Mouse (Mus musculus): ENCODE data around the gene Gnb1l. TPM values are rescaled to one million over a fixed set of nuclear protein-coding genes. Genes with fewer than 3 reads are reported as not detected.

The Gnb1l gene
- total RNA-seq, 1 experiment, result 10.9 TPM

DNA sequence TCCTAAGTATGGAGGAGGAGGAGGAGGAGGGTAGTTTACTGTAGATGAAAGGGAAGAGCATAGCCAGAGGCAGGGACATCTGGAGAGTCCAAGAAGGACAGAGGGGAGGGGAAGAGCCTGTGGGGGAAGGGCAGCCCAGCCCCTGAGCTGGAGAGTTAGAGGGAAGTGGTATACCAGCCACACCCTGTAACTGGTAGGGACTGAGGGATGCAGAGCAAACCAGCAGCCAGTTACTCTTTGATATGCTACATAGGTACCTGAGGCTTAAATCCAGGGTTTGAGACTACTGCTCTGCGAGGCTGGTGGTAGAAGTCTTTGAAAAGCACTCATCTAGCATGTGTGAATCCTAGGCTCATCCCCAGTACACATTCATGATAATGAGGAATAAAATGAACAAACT, 7.6 kb upstream of the Gnb1l start:
- TF ChIP-seq CHD2 (IDR thresholded peaks at IDR 0.05; ENCODE audit: low read depth, low read length) (no peak), ZNF384 (IDR thresholded peaks at IDR 0.05; ENCODE audit: low read depth, low read length) (no peak)
- H3K4me1 ChIP-seq (ENCODE audit: control insufficient read depth in 2 of 2, insufficient read depth in 2 of 2, low read length in 2 of 2, poor library complexity in 1 of 2), result peaks cover 4 to 5% of the 10 kb centered on the region in 2 experiments
- no peak overlapping the region for H3K4me3 ChIP-seq (ENCODE audit: insufficient read depth in 1 of 2, low read depth in 1 of 2, low read length in 2 of 2, poor library complexity in 1 of 2, severe bottlenecking in 1 of 2)
- H3K36me3 ChIP-seq (ENCODE audit: control insufficient read depth, insufficient read depth, low read length, poor library complexity, severe bottlenecking), result no peaks in the 10 kb centered on the region
- H3K9me3 ChIP-seq (ENCODE audit: control insufficient read depth, insufficient read depth, low read depth, low read length), result no peaks in the 10 kb centered on the region
- no peak overlapping the region for H3K27ac ChIP-seq (ENCODE audit: insufficient read depth, low read depth, low read length, poor library complexity, severe bottlenecking)
- DNase-seq (ENCODE audit: low read depth, low spot score), result no peak
- no peak overlapping the region for H3K9ac ChIP-seq (ENCODE audit: insufficient read depth, low read depth, low read length, poor library complexity, severe bottlenecking)
- in situ Hi-C loops (cut with MboI; ENCODE audit: low sequenced_read_pairs in 2 of 2, unreplicated experiment in 2 of 2), result no loop called here

DNA sequence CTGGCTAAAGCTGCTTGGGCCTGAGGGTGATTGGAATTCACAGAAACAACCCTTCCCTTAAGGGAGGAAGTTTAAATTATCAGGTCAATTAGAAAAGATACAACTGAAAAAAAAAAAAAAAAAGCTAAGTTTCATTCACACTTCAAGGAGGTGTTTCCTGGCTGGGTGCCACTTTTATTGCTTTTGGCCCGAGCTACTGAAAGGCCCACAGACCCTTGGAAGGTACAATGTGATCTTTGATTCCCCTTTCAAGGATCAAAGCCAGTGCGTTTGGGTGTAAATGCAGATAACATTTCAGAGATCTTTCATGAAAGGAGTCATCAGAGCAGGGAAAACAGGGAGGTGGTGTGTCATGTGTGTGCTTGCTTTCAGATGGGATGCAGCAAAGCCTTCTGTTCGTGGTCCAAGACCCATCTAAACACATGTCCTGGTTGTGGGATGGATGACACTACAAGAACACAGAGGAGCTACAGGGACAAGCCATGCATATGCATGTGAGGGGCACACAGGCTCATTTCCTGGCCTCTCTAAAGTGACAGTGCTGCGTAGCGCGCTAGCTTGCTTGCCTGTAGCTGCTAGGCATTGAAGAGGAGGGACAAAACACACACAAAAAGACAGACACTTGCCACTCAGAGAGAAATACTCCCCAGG, 523 bp upstream of the Gnb1l start:
- in situ Hi-C loops (cut with MboI; ENCODE audit: low sequenced_read_pairs in 2 of 2, unreplicated experiment in 2 of 2), result no loop called here
- Histone ChIP-seq H3K4me1 (ENCODE audit: control insufficient read depth in 2 of 2, insufficient read depth in 2 of 2, low read length in 2 of 2, poor library complexity in 1 of 2) (peaks cover 0 to 8% of the 10 kb centered on the region in 2 experiments; a peak in 1 of 4 replicates), H3K9me3 (ENCODE audit: control insufficient read depth, insufficient read depth, low read depth, low read length) (no peaks in the 10 kb centered on the region), H3K36me3 (ENCODE audit: control insufficient read depth, insufficient read depth, low read length, poor library complexity, severe bottlenecking) (peaks cover 14% of the 10 kb centered on the region), H3K9ac (ENCODE audit: insufficient read depth, low read depth, low read length, poor library complexity, severe bottlenecking) (peak overlapping the region; percentile 74), H3K27ac (ENCODE audit: insufficient read depth, low read depth, low read length, poor library complexity, severe bottlenecking) (no peak overlapping the region), H3K4me3 (ENCODE audit: insufficient read depth in 1 of 2, low read depth in 1 of 2, low read length in 2 of 2, poor library complexity in 1 of 2, severe bottlenecking in 1 of 2) (peak overlapping the region; percentile 86 to 95)
- TF ChIP-seq ZC3H11A (IDR thresholded peaks at IDR 0.05; ENCODE audit: borderline replicate concordance, low read depth, low read length), result no peak
- TF ChIP-seq CHD2 (IDR thresholded peaks at IDR 0.05; ENCODE audit: low read depth, low read length), result no peak
- no peak for TF ChIP-seq HCFC1 (IDR thresholded peaks at IDR 0.05; ENCODE audit: borderline replicate concordance, insufficient read depth, low read length)
- no peak for TF ChIP-seq ZNF384 (IDR thresholded peaks at IDR 0.05; ENCODE audit: low read depth, low read length)
- no peak for TF ChIP-seq MAFK (IDR thresholded peaks at IDR 0.05; ENCODE audit: insufficient read depth, low read depth, low read length)
- no peak for DNase-seq (ENCODE audit: low read depth, low spot score)

DNA sequence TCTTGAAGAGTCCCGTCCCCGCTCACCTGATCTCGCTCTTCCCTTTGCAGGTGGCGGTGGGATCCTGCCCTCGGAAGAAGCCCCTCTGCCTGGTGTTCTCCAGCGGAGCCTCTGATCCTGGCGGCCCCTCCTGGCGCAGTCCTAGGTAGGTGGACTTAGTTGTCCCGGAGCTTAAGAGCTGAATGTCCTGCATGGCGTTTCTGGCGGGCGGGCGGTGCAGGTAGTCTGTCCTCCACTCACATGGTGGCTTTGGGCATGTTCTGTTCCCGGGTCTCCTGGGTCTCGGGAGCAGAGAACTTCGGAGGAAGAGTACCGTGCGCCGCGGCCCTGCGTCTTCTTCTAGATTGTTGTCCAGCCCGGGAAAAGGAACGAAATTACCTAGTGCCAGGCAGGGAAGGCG, 483 bp downstream of the Gnb1l start:
- DNase-seq (ENCODE audit: low read depth, low spot score), result no peak
- TF ChIP-seq ZNF384 (IDR thresholded peaks at IDR 0.05; ENCODE audit: low read depth, low read length) (no peak), MAFK (IDR thresholded peaks at IDR 0.05; ENCODE audit: insufficient read depth, low read depth, low read length) (no peak)
- Histone ChIP-seq H3K4me3 (ENCODE audit: insufficient read depth in 1 of 2, low read depth in 1 of 2, low read length in 2 of 2, poor library complexity in 1 of 2, severe bottlenecking in 1 of 2) (peak overlapping the region; percentile 86 to 95), H3K27ac (ENCODE audit: insufficient read depth, low read depth, low read length, poor library complexity, severe bottlenecking) (peak overlapping the region; percentile 8; the same call in 1 of the 2 replicates), H3K9me3 (ENCODE audit: control insufficient read depth, insufficient read depth, low read depth, low read length) (no peaks in the 10 kb centered on the region), H3K4me1 (ENCODE audit: control insufficient read depth in 2 of 2, insufficient read depth in 2 of 2, low read length in 2 of 2, poor library complexity in 1 of 2) (peaks cover 0 to 8% of the 10 kb centered on the region in 2 experiments; a peak in 1 of 4 replicates), H3K36me3 (ENCODE audit: control insufficient read depth, insufficient read depth, low read length, poor library complexity, severe bottlenecking) (peaks cover 18% of the 10 kb centered on the region), H3K9ac (ENCODE audit: insufficient read depth, low read depth, low read length, poor library complexity, severe bottlenecking) (peak overlapping the region; percentile 88)
- in situ Hi-C loops (cut with MboI; ENCODE audit: low sequenced_read_pairs in 2 of 2, unreplicated experiment in 2 of 2), result no loop called here

DNA sequence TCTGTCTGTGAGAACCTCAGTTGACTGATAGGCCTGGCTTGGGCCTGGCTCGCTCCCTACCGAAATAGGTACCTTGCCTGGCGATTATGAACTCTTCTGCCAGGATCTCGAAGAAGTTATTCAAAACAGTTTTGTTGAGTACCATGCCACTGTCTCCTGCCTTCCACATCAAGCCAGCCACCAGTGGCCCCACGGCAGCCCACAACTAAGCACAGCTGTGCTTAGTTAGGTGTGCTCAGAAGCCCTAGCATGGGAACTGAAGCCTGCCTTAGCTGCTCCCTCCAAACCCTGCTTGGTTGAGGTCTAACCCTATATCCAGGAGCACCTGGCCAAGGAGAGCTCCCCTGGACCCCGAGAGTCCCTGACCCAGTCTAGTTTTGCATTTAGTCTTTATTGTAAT, 3.0 kb downstream of the Gnb1l start:
- TF ChIP-seq MAFK (IDR thresholded peaks at IDR 0.05; ENCODE audit: insufficient read depth, low read depth, low read length) (no peak), ZNF384 (IDR thresholded peaks at IDR 0.05; ENCODE audit: low read depth, low read length) (no peak), ZC3H11A (IDR thresholded peaks at IDR 0.05; ENCODE audit: borderline replicate concordance, low read depth, low read length) (no peak), HCFC1 (IDR thresholded peaks at IDR 0.05; ENCODE audit: borderline replicate concordance, insufficient read depth, low read length) (no peak), CHD2 (IDR thresholded peaks at IDR 0.05; ENCODE audit: low read depth, low read length) (no peak)
- peaks cover 0 to 8% of the 10 kb centered on the region in 2 experiments; a peak in 1 of 4 replicates for H3K4me1 ChIP-seq (ENCODE audit: control insufficient read depth in 2 of 2, insufficient read depth in 2 of 2, low read length in 2 of 2, poor library complexity in 1 of 2)
- H3K4me3 ChIP-seq (ENCODE audit: insufficient read depth in 1 of 2, low read depth in 1 of 2, low read length in 2 of 2, poor library complexity in 1 of 2, severe bottlenecking in 1 of 2), result no peak overlapping the region
- in situ Hi-C loops (cut with MboI; ENCODE audit: low sequenced_read_pairs in 2 of 2, unreplicated experiment in 2 of 2), result no loop called here
- H3K36me3 ChIP-seq (ENCODE audit: control insufficient read depth, insufficient read depth, low read length, poor library complexity, severe bottlenecking), result peaks cover 18% of the 10 kb centered on the region
- DNase-seq (ENCODE audit: low read depth, low spot score), result no peak
- H3K9ac ChIP-seq (ENCODE audit: insufficient read depth, low read depth, low read length, poor library complexity, severe bottlenecking), result no peak overlapping the region
- H3K27ac ChIP-seq (ENCODE audit: insufficient read depth, low read depth, low read length, poor library complexity, severe bottlenecking), result no peak overlapping the region
- no peaks in the 10 kb centered on the region for H3K9me3 ChIP-seq (ENCODE audit: control insufficient read depth, insufficient read depth, low read depth, low read length)
